Comparison of ENCODE assay signal across 31 mouse cellular contexts in the genomic region with DNA sequence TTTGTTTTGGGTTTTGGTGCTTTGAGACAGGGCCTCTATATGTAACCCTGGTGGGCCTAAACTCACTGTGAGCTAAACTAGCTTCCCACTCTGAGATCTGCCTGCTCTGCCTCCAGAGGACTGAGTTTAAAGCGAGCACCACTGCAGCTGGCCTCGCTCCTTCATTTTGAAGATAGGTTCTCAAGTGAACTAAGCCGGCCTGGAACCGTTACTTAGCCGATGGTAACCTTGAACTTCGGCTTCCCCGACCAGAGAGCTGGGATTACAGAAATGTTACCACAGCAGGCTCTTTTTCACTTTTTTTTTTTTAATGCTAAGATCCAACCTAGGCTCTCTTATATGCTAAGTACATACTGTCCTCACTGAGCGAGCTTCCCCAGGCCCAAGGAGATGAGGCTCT. TPM values are rescaled to one million over a fixed set of nuclear protein-coding genes. Genes with fewer than 3 reads are reported as not detected.
DNase-seq lines count a peak whose midpoint lies in the region; ATAC-seq lines count a peak whose summit lies in the region.
"Had no signal": no experiment of that assay in that cellular context is flagged by ENCODE, and none has a peak within 500 bp of the region (broad histone marks: within the 10 kb centered on the region; RNA-seq: fewer than 3 reads in every experiment).

No protein-coding gene starts in this region.

- no peaks in the 10 kb centered on the region for H3K9me3 ChIP-seq in liver, embryonic 11.5 days (ENCODE audit: control insufficient read depth, low read length)
- no peaks in the 10 kb centered on the region for H3K9me3 ChIP-seq in liver, embryonic 13.5 days (replicated peaks)
- no peaks in the 10 kb centered on the region for H3K9me3 ChIP-seq in intestine, embryonic 16.5 days (ENCODE audit: control insufficient read depth, low read length)
- H3K9me3 ChIP-seq: forebrain, embryonic 10.5 days; forebrain, embryonic 15.5 days; heart, embryonic 10.5 days; hindbrain, embryonic 12.5 days; intestine, embryonic 15.5 days had no signal

- H3K36me3 ChIP-seq in liver, embryonic 11.5 days (ENCODE audit: control insufficient read depth, insufficient read depth, low read length): peaks cover 6% of the 10 kb centered on the region; the same call in 1 of the 2 replicates
- H3K36me3 ChIP-seq in liver, embryonic 13.5 days: peaks cover 55% of the 10 kb centered on the region
- H3K36me3 ChIP-seq in macrophage (ENCODE audit: inconsistent target): no peaks in the 10 kb centered on the region; the same call in 1 of the 2 replicates
- no peaks in the 10 kb centered on the region; the same call in 1 of the 2 replicates for H3K36me3 ChIP-seq in intestine, embryonic 16.5 days (ENCODE audit: control insufficient read depth, insufficient read depth, low read length)
- H3K36me3 ChIP-seq: forebrain, embryonic 15.5 days; intestine, embryonic 15.5 days had no signal

- 83% methylated on average over 8 of the region's 8 CpGs for WGBS in liver, embryonic 11.5 days
- 83% methylated on average over 8 of the region's 8 CpGs for WGBS in liver, embryonic 13.5 days (ENCODE audit: insufficient replicate concordance)
- WGBS in macrophage (ENCODE audit: missing documents): 85% methylated on average over 7 of the region's 8 CpGs
- WGBS in intestine, embryonic 16.5 days: 88% methylated on average over 8 of the region's 8 CpGs

- DNase-seq in adrenal gland, adult 2 months: peak; percentile 55
- DNase-seq in adrenal gland, adult 8-10 months: no peak
- no peak for DNase-seq in liver, embryonic 11.5 days (ENCODE audit: low spot score)
- no peak for DNase-seq in liver
- DNase-seq in liver, embryonic 13.5 days: no peak
- no peak for DNase-seq in spleen, adult 12 weeks (ENCODE audit: low spot score)
- DNase-seq: adrenal gland, postnatal 14 days; cerebellum, adult 2 months; gastrocnemius, postnatal 10 days; heart, postnatal 36 days; kidney, adult 8-10 months; kidney, postnatal 4 days; layer of hippocampus, postnatal 36 days; lung, adult 18-20 months; lung, postnatal 10 days; right cerebral cortex, adult 18-20 months; thymus, adult 2 months; thymus, postnatal 36 days had no signal

- peaks cover 41% of the 10 kb centered on the region for H3K4me1 ChIP-seq in liver, embryonic 11.5 days (replicated peaks; ENCODE audit: control insufficient read depth, insufficient read depth, low read length)
- peaks cover 81% of the 10 kb centered on the region for H3K4me1 ChIP-seq in liver, embryonic 13.5 days (replicated peaks)
- no peaks in the 10 kb centered on the region; the same call in 1 of the 2 replicates for H3K4me1 ChIP-seq in intestine, embryonic 16.5 days (ENCODE audit: control insufficient read depth, insufficient read depth, low read length)
- H3K4me1 ChIP-seq: forebrain, embryonic 15.5 days; intestine, embryonic 15.5 days had no signal

- ATAC-seq in liver, embryonic 11.5 days (replicated peaks; ENCODE audit: low FRiP score): no peak
- no peak for ATAC-seq in liver, embryonic 13.5 days (ENCODE audit: low read depth)
- no peak for ATAC-seq in intestine, embryonic 16.5 days
- ATAC-seq: activated CD4-positive, CD25-positive, alpha-beta regulatory T cell, adult 4 months; forebrain, embryonic 15.5 days; hindbrain, postnatal 0 days; intestine, embryonic 15.5 days; midbrain, embryonic 16.5 days had no signal

- no peak overlapping the region for H3K4me2 ChIP-seq in liver, embryonic 11.5 days
- H3K4me2 ChIP-seq in liver, embryonic 13.5 days: peak overlapping the region; percentile 9; the same call in 1 of the 2 replicates
- H3K4me2 ChIP-seq in intestine, embryonic 16.5 days (ENCODE audit: low read depth, low read length): no peak overlapping the region
- H3K4me2 ChIP-seq: forebrain, embryonic 15.5 days; hindbrain, embryonic 12.5 days; intestine, embryonic 15.5 days; midbrain, embryonic 11.5 days had no signal

- H3K4me3 ChIP-seq in liver, embryonic 11.5 days (ENCODE audit: low read depth, low read length): no peak overlapping the region
- H3K4me3 ChIP-seq in liver, embryonic 13.5 days (replicated peaks): no peak overlapping the region
- no peak overlapping the region for H3K4me3 ChIP-seq in macrophage (ENCODE audit: inconsistent target)
- H3K4me3 ChIP-seq in intestine, embryonic 16.5 days (ENCODE audit: low read length): no peak overlapping the region
- H3K4me3 ChIP-seq: forebrain, embryonic 10.5 days; forebrain, embryonic 15.5 days; heart, embryonic 10.5 days; hindbrain, embryonic 12.5 days; intestine, embryonic 15.5 days had no signal

- H3K27me3 ChIP-seq in liver, embryonic 11.5 days (replicated peaks; ENCODE audit: control insufficient read depth, insufficient read depth, low read length): no peaks in the 10 kb centered on the region
- no peaks in the 10 kb centered on the region for H3K27me3 ChIP-seq in liver, embryonic 13.5 days
- no peaks in the 10 kb centered on the region for H3K27me3 ChIP-seq in intestine, embryonic 16.5 days (replicated peaks; ENCODE audit: control insufficient read depth, insufficient read depth, low read length)
- H3K27me3 ChIP-seq: forebrain, embryonic 15.5 days; hindbrain, embryonic 12.5 days; intestine, embryonic 15.5 days had no signal

- peaks cover 79% of the 10 kb centered on the region; the same call in 1 of the 2 replicates for H3K79me2 ChIP-seq in macrophage (ENCODE audit: inconsistent target)

- peak overlapping the region; percentile 34; the same call in 1 of the 2 replicates for H3K9ac ChIP-seq in liver, embryonic 11.5 days (ENCODE audit: low read depth, low read length)
- peak overlapping the region; percentile 60 for H3K9ac ChIP-seq in liver, embryonic 13.5 days
- no peak overlapping the region for H3K9ac ChIP-seq in intestine, embryonic 16.5 days (ENCODE audit: low read depth, low read length)
- H3K9ac ChIP-seq: forebrain, embryonic 15.5 days; hindbrain, embryonic 12.5 days; intestine, embryonic 15.5 days had no signal

- no peak overlapping the region for H3K27ac ChIP-seq in liver, embryonic 11.5 days (ENCODE audit: low read depth, low read length)
- peak overlapping the region; percentile 87 for H3K27ac ChIP-seq in liver, embryonic 13.5 days
- peak overlapping the region; percentile 19 for H3K27ac ChIP-seq in macrophage
- H3K27ac ChIP-seq in intestine, embryonic 16.5 days (ENCODE audit: low read length): no peak overlapping the region
- H3K27ac ChIP-seq: forebrain, embryonic 10.5 days; forebrain, embryonic 15.5 days; hindbrain, embryonic 12.5 days; hindbrain, postnatal 0 days; intestine, embryonic 15.5 days; kidney, postnatal 0 days had no signal

RNA-seq across cellular contexts. Expression of a gene that starts 12.1 kb away (rescaled TPM):
- total RNA-seq in adrenal gland, adult 2 months (2021): 10 to 100 TPM; 13.4 to 17.1 TPM
- polyA plus RNA-seq in adrenal gland, adult 2 months (2012; rRNA removed): 24.6 and 33.5 TPM in 2 replicates
- total RNA-seq in adrenal gland, adult 8-10 months (2022): 10 to 100 TPM; 18.8 to 24.3 (median 23.8) TPM
- 13.3 and 14.5 TPM in 2 replicates for polyA plus RNA-seq in liver, embryonic 11.5 days (2014; fragmentation: Nextera tagmentation; extraction: Ambion mirVana)
- 6.9 and 7.5 TPM in 2 replicates for polyA plus RNA-seq in liver, embryonic 13.5 days (2015; fragmentation: Nextera tagmentation; extraction: Ambion mirVana)
- total RNA-seq in macrophage (2018; cell fraction: chromatin; rRNA removed): 100 to 1,000 TPM in 2 of 26 experiments, 10 to 100 TPM in 24; 25.7 to 129 (median 59.8) TPM
- 10 to 100 TPM in 12 of 26 experiments, 1 to 10 TPM in 14; 4.8 to 15.0 (median 9.2) TPM for total RNA-seq in macrophage (2018; cell fraction: cytosol; rRNA removed)
- total RNA-seq in macrophage (2018; cell fraction: nucleus; rRNA removed): 10 to 100 TPM; 17.0 to 91.0 (median 36.6) TPM
- polyA plus RNA-seq in macrophage (2018): 8.4 to 12.8 TPM (median 8.5 TPM) in 3 replicates
- polyA plus RNA-seq in intestine, embryonic 16.5 days (2015; fragmentation: Nextera tagmentation; extraction: Ambion mirVana): 5.5 and 6.1 TPM in 2 replicates

RNA-seq across cellular contexts. Expression of a gene that starts 16.1 kb away (rescaled TPM):
- total RNA-seq in adrenal gland, adult 2 months (2021): 1 to 10 TPM; 1.4 to 2.4 TPM
- polyA plus RNA-seq in adrenal gland, adult 2 months (2012; rRNA removed): 7.4 and 8.8 TPM in 2 replicates
- total RNA-seq in adrenal gland, adult 8-10 months (2022): 1 to 10 TPM; 1.7 to 4.2 (median 2.9) TPM
- 2.3 and 2.7 TPM in 2 replicates for polyA plus RNA-seq in liver, embryonic 11.5 days (2014; fragmentation: Nextera tagmentation; extraction: Ambion mirVana)
- 1.00 and 1.4 TPM in 2 replicates for polyA plus RNA-seq in liver, embryonic 13.5 days (2015; fragmentation: Nextera tagmentation; extraction: Ambion mirVana)
- total RNA-seq in macrophage (2018; cell fraction: chromatin; rRNA removed): 1 to 10 TPM in 23 of 26 experiments, under 1 TPM in 3; 0.81 to 4.1 (median 1.5) TPM
- under 1 TPM in 20 of 26 experiments, not detected in 6; 0.03 to 0.24 (median 0.09) TPM for total RNA-seq in macrophage (2018; cell fraction: cytosol; rRNA removed)
- 1 to 10 TPM in 14 of 26 experiments, under 1 TPM in 12; 0.27 to 3.3 (median 1.0) TPM for total RNA-seq in macrophage (2018; cell fraction: nucleus; rRNA removed)
- polyA plus RNA-seq in macrophage (2018): 0.05 to 0.09 TPM in 2 of 3 replicates, not detected in the other
- polyA plus RNA-seq in intestine, embryonic 16.5 days (2015; fragmentation: Nextera tagmentation; extraction: Ambion mirVana): 3.1 and 3.5 TPM in 2 replicates
- total RNA-seq: neutrophil, adult 5-6 weeks had no signal
- polyA plus RNA-seq: activated CD4-positive, CD25-positive, alpha-beta regulatory T cell, adult 4 months had no signal

RNA-seq across cellular contexts. Expression of a gene that starts 23.8 kb away (rescaled TPM):
- 100 to 1,000 TPM; 476 to 493 TPM for total RNA-seq in adrenal gland, adult 2 months (2021)
- 1,190 and 1,565 TPM in 2 replicates for polyA plus RNA-seq in adrenal gland, adult 2 months (2012; rRNA removed)
- total RNA-seq in adrenal gland, adult 8-10 months (2022): 100 to 1,000 TPM; 416 to 520 (median 442) TPM
- 476 and 499 TPM in 2 replicates for polyA plus RNA-seq in liver, embryonic 11.5 days (2014; fragmentation: Nextera tagmentation; extraction: Ambion mirVana)
- polyA plus RNA-seq in liver, embryonic 13.5 days (2015; fragmentation: Nextera tagmentation; extraction: Ambion mirVana): 348 and 367 TPM in 2 replicates
- 100 to 1,000 TPM; 138 to 505 (median 301) TPM for total RNA-seq in macrophage (2018; cell fraction: chromatin; rRNA removed)
- total RNA-seq in macrophage (2018; cell fraction: cytosol; rRNA removed): 1,000 to 10,000 TPM; 1,805 to 2,723 (median 2,167) TPM
- 1,000 to 10,000 TPM in 4 of 26 experiments, 100 to 1,000 TPM in 22; 281 to 1,066 (median 916) TPM for total RNA-seq in macrophage (2018; cell fraction: nucleus; rRNA removed)
- 1,634 to 2,526 TPM (median 2,187 TPM) in 3 replicates for polyA plus RNA-seq in macrophage (2018)
- polyA plus RNA-seq in intestine, embryonic 16.5 days (2015; fragmentation: Nextera tagmentation; extraction: Ambion mirVana): 783 and 890 TPM in 2 replicates

RNA-seq across cellular contexts. Expression of a gene that starts 27.4 kb away (rescaled TPM):
- 1 to 10 TPM; 7.0 to 7.6 TPM for total RNA-seq in adrenal gland, adult 2 months (2021)
- polyA plus RNA-seq in adrenal gland, adult 2 months (2012; rRNA removed): 7.5 and 7.8 TPM in 2 replicates
- total RNA-seq in adrenal gland, adult 8-10 months (2022): 1 to 10 TPM; 6.1 to 9.8 (median 7.6) TPM
- polyA plus RNA-seq in liver, embryonic 11.5 days (2014; fragmentation: Nextera tagmentation; extraction: Ambion mirVana): 16.6 and 17.2 TPM in 2 replicates
- polyA plus RNA-seq in liver, embryonic 13.5 days (2015; fragmentation: Nextera tagmentation; extraction: Ambion mirVana): 10.8 and 11.6 TPM in 2 replicates
- 10 to 100 TPM in 9 of 26 experiments, 1 to 10 TPM in 17; 1.3 to 17.7 (median 6.8) TPM for total RNA-seq in macrophage (2018; cell fraction: chromatin; rRNA removed)
- 1 to 10 TPM in 24 of 26 experiments, under 1 TPM in 2; 0.72 to 4.8 (median 3.1) TPM for total RNA-seq in macrophage (2018; cell fraction: cytosol; rRNA removed)
- 10 to 100 TPM in 4 of 26 experiments, 1 to 10 TPM in 21, under 1 TPM in 1; 0.89 to 16.1 (median 4.5) TPM for total RNA-seq in macrophage (2018; cell fraction: nucleus; rRNA removed)
- 2.8 to 5.5 TPM (median 4.0 TPM) in 3 replicates for polyA plus RNA-seq in macrophage (2018)
- polyA plus RNA-seq in intestine, embryonic 16.5 days (2015; fragmentation: Nextera tagmentation; extraction: Ambion mirVana): 8.7 TPM in 2 replicates

RNA-seq across cellular contexts. Expression of a gene that starts 29.7 kb away (rescaled TPM):
- 10 to 100 TPM; 30.1 to 42.1 TPM for total RNA-seq in adrenal gland, adult 2 months (2021)
- 68.4 and 71.3 TPM in 2 replicates for polyA plus RNA-seq in adrenal gland, adult 2 months (2012; rRNA removed)
- total RNA-seq in adrenal gland, adult 8-10 months (2022): 10 to 100 TPM; 39.3 to 64.9 (median 50.3) TPM
- 30.5 and 35.2 TPM in 2 replicates for polyA plus RNA-seq in liver, embryonic 11.5 days (2014; fragmentation: Nextera tagmentation; extraction: Ambion mirVana)
- 18.6 and 20.8 TPM in 2 replicates for polyA plus RNA-seq in liver, embryonic 13.5 days (2015; fragmentation: Nextera tagmentation; extraction: Ambion mirVana)
- total RNA-seq in macrophage (2018; cell fraction: chromatin; rRNA removed): 100 to 1,000 TPM in 20 of 26 experiments, 10 to 100 TPM in 6; 60.5 to 540 (median 175) TPM
- 100 to 1,000 TPM; 135 to 212 (median 181) TPM for total RNA-seq in macrophage (2018; cell fraction: cytosol; rRNA removed)
- total RNA-seq in macrophage (2018; cell fraction: nucleus; rRNA removed): 100 to 1,000 TPM in 19 of 26 experiments, 10 to 100 TPM in 7; 73.3 to 325 (median 152) TPM
- polyA plus RNA-seq in macrophage (2018): 69.2 to 101 TPM (median 69.2 TPM) in 3 replicates
- 58.9 and 75.9 TPM in 2 replicates for polyA plus RNA-seq in intestine, embryonic 16.5 days (2015; fragmentation: Nextera tagmentation; extraction: Ambion mirVana)

Comparison
In these comparisons a context has a peak if more than half of its experiments do, and no peak if none do; other contexts are left out.
1. H3K27ac ChIP-seq: peak in liver, embryonic 13.5 days (single experiment) and macrophage (single experiment); none in liver, embryonic 11.5 days (single experiment) and intestine, embryonic 16.5 days (single experiment).